Mouse (Mus musculus) liver (tissue): ENCODE measurements at regions not wholly inside any gene's neighbourhood (a gene's known extent, or its start where the extent isn't known, plus 50 kb on each side); places are given as distances from the start of the nearest gene placed in this dataset.
"Not testable (repeated sequence)": the region's sequence is repeated elsewhere in the genome, so short reads cannot be mapped to it uniquely, and the experiment has no call there.

Experiments
- DNase-seq: peaks from one replicate; pipeline ENCODE4 v3.0.0-alpha.2; 2020; ENCODE audit warnings: mixed read lengths

DNA sequence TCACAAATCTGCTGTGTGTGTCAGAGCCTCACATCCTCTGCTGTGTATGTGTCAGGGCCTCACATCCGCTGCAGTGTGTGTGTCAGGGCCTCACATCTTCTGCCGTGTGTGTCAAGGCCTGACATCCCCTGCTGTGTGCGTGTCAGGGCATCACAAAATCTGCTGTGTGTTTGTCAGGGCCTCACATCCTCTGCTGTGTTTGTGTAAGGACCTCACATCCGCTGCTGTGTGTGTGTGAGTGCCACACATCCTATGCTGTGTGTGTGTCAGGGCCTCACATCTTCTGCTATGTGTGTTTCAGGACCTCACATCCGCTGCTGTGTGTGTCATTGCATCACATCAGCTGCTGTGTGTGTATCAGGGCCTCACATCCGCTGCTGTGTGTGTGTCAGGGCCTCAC is 63.3 kb downstream of the Asmt start:
- peak; percentile 2 for DNase-seq

DNA sequence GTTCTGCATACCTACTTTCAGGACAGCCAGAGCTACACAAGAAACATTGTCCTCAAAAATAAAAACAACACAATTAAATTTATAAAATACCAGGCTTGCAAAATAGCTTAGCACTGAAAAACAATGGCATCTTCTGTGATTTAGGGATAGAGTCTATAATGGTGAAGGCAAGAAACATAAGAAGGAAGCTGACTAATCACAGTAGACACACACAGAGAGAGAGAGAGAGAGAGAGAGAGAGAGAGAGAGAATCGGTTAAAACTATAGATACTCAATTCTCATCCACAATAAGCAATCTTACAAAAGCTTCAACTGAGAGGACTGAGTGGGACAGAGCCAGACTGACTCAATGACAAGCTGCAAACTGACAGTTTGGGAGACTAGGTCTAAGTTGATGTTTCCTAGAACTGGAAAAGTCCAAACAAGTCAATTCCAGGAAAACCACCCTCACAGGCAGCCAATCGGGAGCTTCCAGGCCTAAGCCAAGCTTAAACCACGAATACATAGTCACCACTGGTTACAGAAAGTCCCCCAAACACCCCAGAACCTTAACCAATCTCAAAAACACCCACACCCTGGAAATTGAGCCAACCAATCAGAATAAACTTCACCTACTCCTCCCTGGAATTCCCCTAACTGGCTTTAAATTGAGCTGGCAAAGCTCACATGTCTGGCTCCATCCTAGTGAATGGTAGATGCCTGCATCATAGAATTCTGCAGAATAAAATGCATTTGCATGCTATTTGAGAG is 81.2 kb downstream of the Asmt start:
- not testable (repeated sequence) for DNase-seq
